Mouse (Mus musculus) left cerebral cortex, adult 2 months (tissue): Measurements from ENCODE around the gene Ror2. TPM values are rescaled to one million over a fixed set of nuclear protein-coding genes. Genes with fewer than 3 reads are reported as not detected.

Source experiments
- DNase-seq, 2 experiments: peaks; one replicate each; pipeline ENCODE4 v3.0.0; 2021 to 2022; ENCODE audit warnings: low spot score in 2 of 2, mixed read lengths in 1 of 2; ENCODE audit errors: extremely low spot score in 1 of 2
- H3K27ac ChIP-seq: fragments of 200-600 bp; 2 replicates; pipeline ENCODE4 v1.8.1; 2022
- H3K4me3 ChIP-seq: fragments of 200-600 bp; 2 replicates; pipeline ENCODE4 v1.8.1; 2022
- CTCF ChIP-seq: fragments of 200-600 bp; IDR thresholded peaks from 2 replicates; pipeline ENCODE4 v1.8.1; 2022; ENCODE audit warnings: antibody characterized with exemption, mild to moderate bottlenecking, moderate library complexity
- intact Hi-C: fragments of 180-260 bp; cut with DNase I; formaldehyde crosslinking; loops from one replicate; pipeline ENCODE4 v1.15.1; 2025
- total RNA-seq, 2 experiments: library from RNA; stranded (reverse); gene quantifications; 2 replicates each; pipeline ENCODE4 v1.2.3; 2021

The Ror2 gene
- total RNA-seq, 2 experiments from 2014 or later = 1.0 to 1.4 TPM

DNA sequence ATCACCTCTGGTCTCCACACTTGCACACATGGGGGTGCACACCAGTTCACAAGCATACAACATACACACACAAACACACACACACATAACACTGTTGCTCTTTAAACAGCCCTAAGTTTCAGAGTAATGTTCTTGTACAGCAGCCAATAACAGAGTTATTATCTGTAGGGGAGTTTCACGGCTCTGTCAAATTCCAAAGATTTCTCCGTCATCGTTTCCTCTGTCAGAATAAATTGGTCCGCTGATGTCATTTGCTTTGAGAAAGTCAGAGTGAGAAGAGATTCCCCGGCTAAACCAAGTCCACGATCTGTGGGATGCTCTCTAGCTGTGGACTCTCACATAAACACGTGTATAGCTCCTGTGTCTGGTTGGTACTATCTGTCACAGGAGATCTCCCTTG is 59.5 kb downstream of the Ror2 start:
- TF ChIP-seq CTCF = no peak
- intact Hi-C loops = no loop called here
- DNase-seq = no peak
- Histone ChIP-seq H3K27ac (no peak overlapping the region), H3K4me3 (no peak overlapping the region)

DNA sequence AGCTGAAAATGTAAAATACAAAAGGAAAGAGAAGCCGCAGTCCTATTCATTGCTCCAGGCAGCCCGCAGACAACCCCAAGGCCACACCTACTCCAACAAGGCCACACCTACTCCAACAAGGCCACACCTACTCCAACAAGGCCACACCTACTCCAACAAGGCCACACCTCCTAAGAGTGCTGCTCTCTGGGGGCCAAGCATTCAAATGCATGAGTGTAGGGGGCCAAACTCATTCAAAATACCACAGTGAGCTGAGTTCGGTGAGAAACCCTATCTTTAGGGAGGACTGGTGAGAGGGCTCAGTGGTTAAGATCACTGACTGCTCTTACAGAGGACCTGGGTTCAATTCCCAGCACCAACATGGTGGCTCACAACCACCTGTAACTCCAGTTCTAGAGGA is 60.0 kb downstream of the Ror2 start:
- intact Hi-C loops = no loop called here
- no peak overlapping the region for H3K4me3 ChIP-seq
- no peak for TF ChIP-seq CTCF
- no peak for DNase-seq
- no peak overlapping the region for H3K27ac ChIP-seq

DNA sequence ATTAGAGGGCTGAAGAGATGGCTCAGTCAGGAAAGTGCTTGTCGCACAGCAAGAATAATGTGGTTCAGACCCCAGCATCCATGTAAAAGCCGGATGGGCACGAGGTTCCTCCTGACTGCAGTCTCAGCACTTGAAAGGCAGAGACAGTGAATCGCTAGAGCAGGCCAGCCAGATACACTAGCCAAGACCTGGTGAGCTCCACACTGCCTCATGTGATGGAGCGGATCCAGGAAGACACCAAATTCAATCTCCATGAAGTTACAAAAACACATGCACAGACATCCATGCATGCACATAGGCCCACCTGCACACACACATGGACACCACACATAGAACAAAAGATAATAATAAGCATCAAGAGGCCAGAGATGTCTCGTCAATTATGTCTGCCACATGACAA is 64.7 kb downstream of the Ror2 start:
- no peak for TF ChIP-seq CTCF
- H3K27ac ChIP-seq = no peak overlapping the region
- intact Hi-C loops = no loop called here
- no peak overlapping the region for H3K4me3 ChIP-seq
- DNase-seq = no peak

DNA sequence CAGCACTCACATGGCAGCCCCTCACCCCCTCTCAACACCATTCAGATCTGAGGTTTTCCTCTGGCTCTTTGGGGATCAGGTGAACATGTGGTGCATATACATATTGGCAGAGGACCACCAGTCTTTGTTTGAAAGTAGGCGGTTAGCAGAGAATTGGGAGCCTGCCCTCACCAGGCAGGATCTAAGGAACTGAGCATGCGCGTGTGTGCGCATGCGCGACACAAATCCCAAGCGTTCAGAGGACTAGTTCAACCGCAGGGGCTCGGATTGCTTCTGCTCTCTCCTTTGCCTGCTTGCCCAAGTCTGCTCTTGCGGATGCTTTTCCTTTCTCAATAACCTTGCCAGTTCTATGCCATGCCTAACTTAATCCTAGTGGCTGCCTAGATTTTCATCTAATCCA is 66.0 kb downstream of the Ror2 start:
- Histone ChIP-seq H3K4me3 (no peak overlapping the region), H3K27ac (no peak overlapping the region)
- intact Hi-C loops = no loop called here
- no peak for TF ChIP-seq CTCF
- no peak for DNase-seq

DNA sequence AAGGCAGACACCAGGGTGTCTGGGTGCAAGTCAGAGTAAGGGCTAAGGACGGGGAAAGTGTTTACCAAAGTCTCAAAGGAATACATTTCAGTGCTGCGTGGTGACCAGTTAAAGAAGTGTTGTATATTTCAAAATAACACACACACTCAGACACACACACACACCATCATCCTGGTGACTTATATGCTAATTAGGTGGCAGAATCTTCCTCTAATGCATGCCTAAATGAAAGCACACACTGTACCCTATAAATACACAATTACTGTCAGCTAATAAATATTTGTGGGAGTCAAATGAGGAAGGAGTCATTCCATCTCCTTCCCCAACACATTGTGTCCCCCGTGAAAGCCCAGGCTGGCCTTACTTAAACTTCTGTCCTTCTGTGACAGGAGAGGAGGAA is 66.5 kb downstream of the Ror2 start:
- intact Hi-C loops = no loop called here
- no peak for TF ChIP-seq CTCF
- H3K4me3 ChIP-seq = no peak overlapping the region
- H3K27ac ChIP-seq = no peak overlapping the region
- DNase-seq = no peak

DNA sequence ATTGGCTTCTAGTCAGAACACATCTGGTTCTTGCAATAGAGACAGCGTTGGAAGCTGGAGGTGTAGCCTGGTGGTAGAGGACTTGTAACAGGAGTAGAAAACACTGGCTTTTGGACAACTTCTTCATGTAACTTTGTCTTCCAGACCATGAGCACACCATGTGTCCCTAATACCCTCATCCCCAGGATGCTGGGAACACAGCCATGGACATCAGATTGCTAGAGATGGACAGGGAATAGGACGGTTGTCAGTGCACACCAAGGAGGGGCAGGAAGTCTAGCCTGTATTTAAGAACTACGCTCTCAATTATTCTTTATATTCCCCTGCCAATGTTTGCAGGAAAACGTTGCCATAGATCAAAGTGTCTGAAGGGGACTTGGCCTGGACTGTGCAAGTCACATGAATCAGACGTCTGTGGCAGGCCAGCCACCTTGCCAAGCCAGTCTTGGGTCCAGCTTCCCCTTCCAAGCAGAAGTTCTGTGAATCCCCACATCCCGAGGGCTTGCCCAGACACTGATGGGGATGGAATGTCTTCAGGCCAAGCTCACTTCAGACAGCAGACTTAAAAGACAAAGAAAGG is 68.4 kb downstream of the Ror2 start:
- intact Hi-C loops = no loop called here
- DNase-seq = no peak
- H3K4me3 ChIP-seq = no peak overlapping the region
- no peak for TF ChIP-seq CTCF
- H3K27ac ChIP-seq = no peak overlapping the region

DNA sequence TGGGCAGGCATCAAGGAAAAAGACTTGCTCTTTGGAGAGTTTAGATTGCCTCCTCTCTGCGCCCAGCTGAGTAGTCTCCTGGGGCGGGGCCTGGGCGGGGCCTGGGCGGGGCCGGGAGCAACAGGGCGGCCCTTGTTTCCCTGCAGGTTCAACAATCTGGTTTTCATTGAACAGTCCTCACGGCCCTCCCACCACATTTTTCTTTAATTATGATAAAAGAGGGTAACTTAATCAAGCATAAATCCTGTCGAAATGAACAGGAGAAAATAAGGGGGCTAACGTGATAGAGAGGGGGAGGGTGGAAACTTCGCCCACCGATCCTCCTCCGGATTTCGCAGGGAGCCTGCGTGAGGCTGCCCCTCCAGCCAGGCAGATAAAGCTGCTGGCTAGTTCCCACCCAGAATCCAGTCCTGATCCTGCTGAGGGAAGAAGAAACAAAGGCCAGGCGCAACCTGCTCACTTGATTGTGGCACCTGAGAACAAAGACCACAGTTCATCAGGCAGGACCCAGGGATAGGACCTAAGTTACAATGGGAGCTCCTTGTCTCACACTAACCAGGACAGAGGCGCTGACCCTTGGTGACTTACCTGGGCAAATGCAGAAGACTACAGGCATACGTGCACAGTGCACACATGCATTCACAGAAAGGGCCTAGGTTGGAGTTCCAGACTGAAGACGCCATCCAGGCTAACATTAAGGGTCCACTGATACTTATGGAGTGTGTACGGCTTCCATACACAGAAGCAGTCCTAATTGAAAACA is 73.8 kb downstream of the Ror2 start:
- no peak for TF ChIP-seq CTCF
- Histone ChIP-seq H3K4me3 (no peak overlapping the region), H3K27ac (no peak overlapping the region)
- no peak for DNase-seq
- intact Hi-C loops = no loop called here

DNA sequence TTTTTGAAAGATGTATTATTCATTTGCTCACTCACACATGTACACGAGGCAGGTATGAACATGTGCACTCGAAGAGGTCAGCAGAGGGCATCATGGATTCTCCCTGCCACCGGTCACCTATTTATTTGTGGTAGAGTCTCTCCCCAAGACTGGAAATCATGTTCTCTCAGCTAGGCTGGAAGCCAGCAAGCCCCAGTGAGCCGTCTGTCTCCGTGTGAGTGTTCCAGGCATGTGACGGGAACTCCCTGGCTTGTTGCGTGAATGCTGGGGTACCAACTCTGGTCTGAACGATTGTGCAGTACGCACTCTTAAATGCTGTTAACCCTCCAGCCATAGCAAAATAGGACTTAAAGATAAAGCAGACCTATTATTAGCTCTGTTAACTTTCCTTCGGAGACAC is 77.4 kb downstream of the Ror2 start:
- Histone ChIP-seq H3K4me3 (no peak overlapping the region), H3K27ac (no peak overlapping the region)
- intact Hi-C loops = no loop called here
- no peak for TF ChIP-seq CTCF
- no peak for DNase-seq

DNA sequence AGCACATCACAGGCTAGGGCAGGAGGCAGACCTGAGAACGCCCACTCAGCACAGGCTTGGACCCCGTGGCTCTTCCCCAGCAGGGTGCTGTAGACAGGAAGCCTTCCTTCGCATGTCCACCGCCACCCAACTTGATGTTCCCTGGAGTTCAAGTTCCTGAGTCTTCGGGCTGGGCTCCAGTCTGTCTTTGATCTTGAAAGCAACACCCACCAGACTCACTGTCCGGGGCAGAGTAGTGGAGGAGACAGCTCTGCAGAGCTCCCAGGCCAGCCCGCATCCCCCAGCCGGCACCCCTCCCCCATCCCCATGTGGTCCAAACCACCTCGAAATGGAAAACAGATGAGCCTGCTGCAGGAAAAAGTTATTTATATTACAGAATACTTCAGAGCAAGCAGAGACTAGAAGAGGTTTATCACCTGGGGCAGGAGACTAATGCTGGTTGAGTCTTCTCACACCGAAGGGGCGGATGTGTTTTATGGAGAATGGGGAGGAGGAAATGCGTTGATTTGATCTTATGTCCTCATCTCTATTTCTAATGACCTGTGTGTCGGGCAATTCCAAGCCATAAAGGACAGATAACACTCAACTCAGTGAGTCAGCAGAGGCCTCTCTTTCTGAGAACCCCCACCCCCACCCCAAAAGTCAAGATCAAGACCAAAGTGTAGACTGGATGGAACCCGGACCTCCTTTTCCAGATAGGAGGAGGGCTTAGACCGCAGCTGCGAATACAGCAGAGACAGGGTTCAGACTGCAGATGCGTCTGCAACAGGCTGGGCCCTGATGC is 80.6 kb downstream of the Ror2 start:
- no peak for DNase-seq
- H3K4me3 ChIP-seq = no peak overlapping the region
- H3K27ac ChIP-seq = no peak overlapping the region
- intact Hi-C loops = no loop called here
- TF ChIP-seq CTCF = no peak

DNA sequence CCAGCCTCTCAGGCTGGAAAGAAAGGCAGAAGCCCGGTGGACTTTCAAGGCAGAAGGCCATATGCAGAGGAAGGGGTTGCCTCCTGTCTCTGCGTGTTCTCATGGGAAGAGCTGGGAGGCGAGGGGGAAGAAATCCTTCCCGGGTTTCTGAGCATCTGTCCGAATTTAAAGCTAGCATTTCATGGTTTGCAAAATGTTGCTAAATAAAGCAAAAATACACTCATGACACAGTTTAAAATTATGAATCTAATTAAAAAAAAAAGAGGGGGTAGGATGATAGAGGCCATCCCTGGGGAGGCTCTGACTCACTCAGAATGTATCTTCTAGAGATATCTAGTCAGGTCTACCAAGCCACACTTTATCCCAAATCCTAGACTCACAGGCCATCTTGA is 83.5 kb downstream of the Ror2 start:
- Histone ChIP-seq H3K4me3 (no peak overlapping the region), H3K27ac (peak overlapping the region; percentile 77)
- intact Hi-C loops = no loop called here
- no peak for TF ChIP-seq CTCF
- peak; percentile 18 to 21 for DNase-seq

DNA sequence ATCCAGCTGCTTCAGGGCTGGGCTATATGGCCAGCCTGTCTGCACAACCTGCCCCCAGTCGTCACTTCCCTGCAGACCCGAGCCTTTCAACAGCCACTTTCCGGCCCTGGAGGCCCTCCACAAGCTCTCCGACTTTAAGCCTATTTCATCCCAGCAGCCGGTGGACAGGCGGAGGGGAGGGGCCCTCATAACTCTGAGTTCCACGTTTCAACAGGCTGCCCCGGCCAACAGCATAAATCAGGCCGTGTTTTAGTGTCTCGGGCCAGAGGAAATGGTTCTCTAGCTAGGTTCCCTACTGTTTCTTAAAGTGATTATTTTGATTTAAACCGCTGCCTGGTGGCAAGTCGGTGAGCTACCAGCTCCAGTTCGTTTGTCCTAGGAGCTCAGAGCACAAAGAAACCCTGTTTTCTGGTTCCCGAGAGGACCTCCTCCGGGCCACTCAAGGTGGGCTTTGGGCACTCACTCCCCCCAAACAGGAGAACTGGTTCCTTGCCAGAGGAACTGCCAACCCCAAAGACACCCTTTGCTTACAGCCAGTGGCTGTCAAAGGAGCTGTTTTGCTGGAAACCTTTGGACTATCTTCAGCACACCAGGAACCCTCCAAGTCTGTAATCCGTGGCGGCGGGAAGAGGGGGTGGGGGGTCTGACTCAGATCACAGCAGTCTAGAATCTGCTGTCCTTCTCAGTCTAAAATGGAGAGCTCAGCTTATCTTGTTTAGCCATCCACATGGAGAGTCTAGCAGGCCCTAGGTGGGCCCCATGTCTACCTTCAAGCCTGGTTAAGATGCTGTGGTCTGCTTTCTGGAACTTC is 84.1 kb downstream of the Ror2 start:
- intact Hi-C loops = no loop called here
- DNase-seq = peak in 1 of 2 experiments; percentile 21
- peak overlapping the region; percentile 77 for H3K27ac ChIP-seq

DNA sequence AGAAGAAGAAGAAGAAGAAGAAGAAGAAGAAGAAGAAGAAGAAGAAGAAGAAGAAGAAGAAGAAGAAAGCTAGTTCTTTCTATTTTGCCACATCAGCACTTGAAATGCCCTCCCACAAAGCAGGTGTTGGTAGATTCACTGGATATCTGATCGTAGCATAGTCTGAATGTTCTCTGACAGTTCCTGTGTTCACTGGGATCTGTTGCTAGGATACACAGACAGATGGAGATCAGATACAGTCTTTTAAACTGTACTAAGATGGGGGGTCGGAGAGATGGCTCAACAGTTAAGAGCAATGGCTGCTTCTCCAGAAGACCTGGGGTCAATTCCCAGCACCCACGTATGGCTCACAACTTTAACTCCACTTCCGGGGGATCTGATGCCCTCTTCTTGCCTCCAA is 85.8 kb downstream of the Ror2 start:
- H3K27ac ChIP-seq = no peak overlapping the region
- TF ChIP-seq CTCF = no peak
- no peak overlapping the region for H3K4me3 ChIP-seq
- no peak for DNase-seq
- intact Hi-C loops = no loop called here

More for the DNA sequence above, 84.1 kb downstream of the Ror2 start:
- no peak for TF ChIP-seq CTCF
- H3K4me3 ChIP-seq = no peak overlapping the region
